Comparison of ENCODE assay signal across 8 mouse cellular contexts in genomic region chr5:124249614-124250591, GRCm38 (mm10). TPM values are rescaled to one million over a fixed set of nuclear protein-coding genes. Genes with fewer than 3 reads are reported as not detected.
DNase-seq lines count a peak whose midpoint lies in the region; ATAC-seq and TF ChIP-seq lines count a peak whose summit lies in the region.

Pitpnm2 (minus strand) TSS chr5:124249760.

- peak within 1 kb of the TSS; percentile 78 for H3K4me3 ChIP-seq in G1E (ENCODE audit: low read depth, low read length)
- peak within 1 kb of the TSS; percentile 74 for H3K4me3 ChIP-seq in hindbrain, postnatal 0 days (ENCODE audit: low read length)
- H3K4me3 ChIP-seq in liver, adult 2 months (ENCODE audit: insufficient read depth, low read depth, low read length), result peak within 1 kb of the TSS; percentile 80
- H3K4me3 ChIP-seq in midbrain, postnatal 0 days (ENCODE audit: low read depth, low read length), result peak within 1 kb of the TSS; percentile 72

- peak within 1 kb of the TSS; percentile 87 for H3K4me2 ChIP-seq in hindbrain, postnatal 0 days (ENCODE audit: low read depth, low read length)
- H3K4me2 ChIP-seq in midbrain, postnatal 0 days (ENCODE audit: low read depth, low read length, poor library complexity, severe bottlenecking), result peak within 1 kb of the TSS; percentile 93

- H3K9ac ChIP-seq in hindbrain, postnatal 0 days (replicated peaks; ENCODE audit: low read length), result peak within 1 kb of the TSS; percentile 76
- H3K9ac ChIP-seq in liver, adult 2 months (ENCODE audit: low read depth, low read length), result peak within 1 kb of the TSS; percentile 99
- H3K9ac ChIP-seq in midbrain, postnatal 0 days (replicated peaks; ENCODE audit: low read length, poor library complexity, severe bottlenecking), result peak within 1 kb of the TSS; percentile 86

- peak within 1 kb of the TSS; percentile 71 for H3K27ac ChIP-seq in hindbrain, postnatal 0 days
- H3K27ac ChIP-seq in liver, adult 2 months (replicated peaks; ENCODE audit: insufficient read depth, low read depth, low read length), result peak within 1 kb of the TSS; percentile 78
- H3K27ac ChIP-seq in midbrain, postnatal 0 days (ENCODE audit: low read depth, low read length), result peak within 1 kb of the TSS; percentile 67

- no peak for TF ChIP-seq CTCF in G1E (IDR thresholded peaks at IDR 0.05; ENCODE audit: low read depth, low read length)
- no peak for TF ChIP-seq CTCF in hindbrain, postnatal 0 days (IDR thresholded peaks at IDR 0.05; ENCODE audit: low read depth)
- no peak for TF ChIP-seq CTCF in liver, adult 2 months (IDR thresholded peaks at IDR 0.05; ENCODE audit: low read depth, low read length)
- no peak for TF ChIP-seq CTCF in midbrain, postnatal 0 days (IDR thresholded peaks at IDR 0.05)

- under 1% methylated on average over 48 of the region's 90 CpGs for WGBS in hindbrain, postnatal 0 days
- 9% methylated on average over 72 of the region's 90 CpGs for WGBS in liver, adult 2 months
- under 1% methylated on average over 38 of the region's 90 CpGs for WGBS in midbrain, postnatal 0 days

- peaks cover 35% of the 10 kb centered on the region for H3K79me2 ChIP-seq in liver, adult 2 months (ENCODE audit: control insufficient read depth, insufficient read depth, low read length)

- peak; percentile 84 for DNase-seq in 3134 (ENCODE audit: extremely low read depth, insufficient read length, low spot score)
- peak; percentile 54 for DNase-seq in G1E (ENCODE audit: low spot score)
- DNase-seq in cerebellum, adult 9-10 months, result peak; percentile 52
- DNase-seq in gastrocnemius, postnatal 10 days, result peak; percentile 65
- DNase-seq in hindbrain, postnatal 0 days (ENCODE audit: low spot score), result peak; percentile 84
- peak; percentile 55 for DNase-seq in liver, adult 2 months (ENCODE audit: extremely low read depth, low read depth, low spot score)
- peak; percentile 60 for DNase-seq in midbrain, postnatal 0 days (ENCODE audit: low spot score)
- DNase-seq in thymus, postnatal 0 days (ENCODE audit: low spot score), result peak; percentile 75

- peaks cover 22% of the 10 kb centered on the region for H3K4me1 ChIP-seq in G1E (ENCODE audit: insufficient read depth, low read depth, low read length)
- peaks cover 17% of the 10 kb centered on the region; the same call in 1 of the 2 replicates for H3K4me1 ChIP-seq in hindbrain, postnatal 0 days (ENCODE audit: insufficient read depth, low read length)
- peaks cover 20% of the 10 kb centered on the region for H3K4me1 ChIP-seq in liver, adult 2 months (ENCODE audit: control insufficient read depth, insufficient read depth, low read length)
- peaks cover 16% of the 10 kb centered on the region for H3K4me1 ChIP-seq in midbrain, postnatal 0 days (ENCODE audit: insufficient read depth, low read length)

- H3K27me3 ChIP-seq in G1E (ENCODE audit: insufficient read depth, low read length), result no peaks in the 10 kb centered on the region
- H3K27me3 ChIP-seq in hindbrain, postnatal 0 days (ENCODE audit: insufficient read depth, low read length), result no peaks in the 10 kb centered on the region
- no peaks in the 10 kb centered on the region for H3K27me3 ChIP-seq in liver, adult 2 months (ENCODE audit: control insufficient read depth, insufficient read depth, low read length)
- H3K27me3 ChIP-seq in midbrain, postnatal 0 days (ENCODE audit: insufficient read depth, low read length), result no peaks in the 10 kb centered on the region

- TF ChIP-seq POLR2A in liver, adult 2 months (IDR thresholded peaks at IDR 0.05; ENCODE audit: extremely low read depth, insufficient read depth, low read length), result 0 out of 2 replicates have a peak, but pooled peaks have one; percentile 15

- peaks cover 61% of the 10 kb centered on the region for H3K36me3 ChIP-seq in G1E (replicated peaks)
- no peaks in the 10 kb centered on the region for H3K36me3 ChIP-seq in hindbrain, postnatal 0 days (ENCODE audit: insufficient read depth, low read length)
- H3K36me3 ChIP-seq in liver, adult 2 months (ENCODE audit: control insufficient read depth, insufficient read depth, low read length), result peaks cover 3% of the 10 kb centered on the region
- no peaks in the 10 kb centered on the region for H3K36me3 ChIP-seq in midbrain, postnatal 0 days (ENCODE audit: insufficient read depth, low read length)

- no peaks in the 10 kb centered on the region for H3K9me3 ChIP-seq in G1E (replicated peaks)
- no peaks in the 10 kb centered on the region for H3K9me3 ChIP-seq in hindbrain, postnatal 0 days (ENCODE audit: low read length)
- no peaks in the 10 kb centered on the region for H3K9me3 ChIP-seq in midbrain, postnatal 0 days (ENCODE audit: low read length)

- ATAC-seq in G1E (ENCODE audit: extremely low read depth, insufficient number of reproducible peaks, low FRiP score, poor library complexity, severe bottlenecking), result peak; percentile 48
- ATAC-seq in hindbrain, postnatal 0 days, result peak; percentile 83
- ATAC-seq in midbrain, postnatal 0 days (ENCODE audit: low FRiP score), result peak; percentile 83

RNA-seq across cellular contexts. Expression of gene Pitpnm2, which starts in this region (rescaled TPM):
- total RNA-seq in G1E (2014; fragmentation: Nextera tagmentation), result 35.6 and 37.6 TPM in 2 replicates
- 9.0 and 9.2 TPM in 2 replicates for total RNA-seq in G1E (2017)
- polyA plus RNA-seq in G1E (2012), result 24.1 and 25.2 TPM in 2 replicates
- total RNA-seq in gastrocnemius, postnatal 10 days (2021), result 10 to 100 TPM; 20.8 to 25.4 TPM
- total RNA-seq in hindbrain, postnatal 0 days (2014; rRNA removed), result 43.9 and 44.1 TPM in 2 replicates
- 7.6 TPM in 2 replicates for polyA plus RNA-seq in hindbrain, postnatal 0 days (2015; fragmentation: Nextera tagmentation; extraction: Ambion mirVana)
- 10.6 and 13.9 TPM in 2 replicates for total RNA-seq in liver, adult 2 months (2014; rRNA removed)
- polyA plus RNA-seq in liver, adult 2 months (2012; rRNA removed), result 25.5 and 30.3 TPM in 2 replicates
- total RNA-seq in midbrain, postnatal 0 days (2014; rRNA removed), result 48.1 and 66.2 TPM in 2 replicates
- polyA plus RNA-seq in midbrain, postnatal 0 days (2015; fragmentation: Nextera tagmentation; extraction: Ambion mirVana), result 8.6 and 10.1 TPM in 2 replicates
- 22.6 and 33.9 TPM in 2 replicates for polyA plus RNA-seq in thymus, postnatal 0 days (2015; fragmentation: Nextera tagmentation; extraction: Ambion mirVana)

Comparison
In these comparisons a context has a peak if more than half of its experiments do, and no peak if none do; other contexts are left out.
1. Peak in every context shown above with its lines: DNase-seq, ATAC-seq, H3K4me3 ChIP-seq and H3K27ac ChIP-seq.